Mouse (Mus musculus) retina, postnatal 1 day (tissue): ENCODE measurements around the gene Akap13.
"Not testable (repeated sequence)": the region's sequence is repeated elsewhere in the genome, so short reads cannot be mapped to it uniquely, and the experiment has no call there.

Experiments used
- DNase-seq: peaks from one replicate; pipeline ENCODE4 v3.0.0-alpha.2; 2012

Gene Akap13

GRCm38 (mm10) chr7:75608716-75609115 is 153.4 kb downstream of the Akap13 start:
- no peak for DNase-seq

- DNase-seq, result peak; percentile 9
Measured at GRCm38 (mm10) chr7:75609456-75610262, 154.3 kb downstream of the Akap13 start.

DNA sequence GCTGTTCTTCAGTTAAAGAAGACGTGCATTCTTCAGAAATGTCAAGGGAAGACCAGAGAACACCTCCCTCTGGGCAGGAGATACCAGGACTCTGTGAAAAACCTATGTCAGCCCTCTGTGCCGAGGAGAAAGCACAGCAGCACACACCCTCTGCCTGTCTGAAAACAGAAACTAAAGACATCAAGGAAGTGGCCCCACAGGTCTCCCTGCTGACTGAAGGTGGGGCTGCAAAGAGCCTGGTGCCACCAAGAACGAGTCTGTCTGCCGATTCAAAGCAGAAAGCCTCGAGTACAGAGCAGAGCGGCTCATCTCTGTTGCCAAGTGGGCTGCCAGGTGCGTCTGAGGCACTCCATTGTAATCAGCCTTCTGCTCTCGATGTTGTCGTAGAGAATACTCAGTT is 155.1 kb downstream of the Akap13 start:
- DNase-seq, result no peak

DNA sequence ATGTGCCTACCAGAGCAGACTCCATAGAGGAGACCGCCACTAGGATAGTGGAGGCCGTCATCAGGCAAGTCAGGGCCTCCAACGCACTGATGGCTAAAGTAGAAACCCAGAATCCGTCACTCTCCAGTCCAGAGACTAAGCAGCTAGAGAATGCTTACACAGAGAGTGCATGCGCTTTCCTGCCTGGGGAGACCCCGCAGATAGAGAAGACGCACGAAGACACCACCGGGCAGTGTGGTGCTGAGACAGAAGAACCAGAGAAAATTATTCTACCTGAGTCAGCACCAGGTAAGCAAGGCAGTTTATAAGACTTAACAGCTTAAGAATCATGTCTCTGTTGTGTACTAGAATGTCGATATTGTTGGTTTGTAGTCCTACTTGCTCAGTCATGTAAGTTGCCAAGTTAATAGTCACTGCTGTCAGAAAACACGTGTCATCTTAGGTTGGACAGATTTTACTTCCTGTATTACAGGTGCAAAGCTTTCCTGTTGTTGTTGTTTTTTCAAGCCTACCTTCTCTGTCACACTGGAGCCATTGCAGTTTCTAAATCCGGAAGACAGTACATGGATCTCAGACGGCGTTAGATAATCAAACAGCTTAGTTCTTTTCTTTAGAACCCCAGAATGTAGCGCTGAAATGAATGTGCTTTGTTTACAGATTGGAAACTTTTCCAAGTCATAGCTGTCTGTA is 156.1 kb downstream of the Akap13 start:
- no peak for DNase-seq

- no peak for DNase-seq
Measured at GRCm38 (mm10) chr7:75612000-75612682, 156.8 kb downstream of the Akap13 start.

- DNase-seq, result no peak
Measured at GRCm38 (mm10) chr7:75612683-75613053, 157.3 kb downstream of the Akap13 start.

DNA sequence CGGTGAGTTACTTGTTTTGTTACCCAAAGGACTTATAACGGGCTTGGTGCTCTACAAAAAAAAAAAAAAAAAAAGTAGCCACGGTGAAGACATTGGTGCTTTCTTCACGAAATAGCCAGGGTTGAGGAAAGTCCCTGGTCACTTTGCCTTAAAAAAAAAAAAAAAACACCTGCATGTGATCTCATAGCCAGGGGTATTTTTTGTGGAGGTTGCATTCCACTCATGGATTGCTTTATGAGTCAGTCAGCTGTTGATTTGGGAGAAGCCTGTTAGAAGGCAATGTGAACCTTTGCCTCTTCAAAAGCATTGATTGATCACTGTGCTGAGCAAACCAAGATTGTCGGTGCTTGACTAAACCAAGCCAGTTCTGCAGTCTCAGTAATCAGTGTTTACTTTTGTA is 157.9 kb downstream of the Akap13 start:
- no peak for DNase-seq

DNA sequence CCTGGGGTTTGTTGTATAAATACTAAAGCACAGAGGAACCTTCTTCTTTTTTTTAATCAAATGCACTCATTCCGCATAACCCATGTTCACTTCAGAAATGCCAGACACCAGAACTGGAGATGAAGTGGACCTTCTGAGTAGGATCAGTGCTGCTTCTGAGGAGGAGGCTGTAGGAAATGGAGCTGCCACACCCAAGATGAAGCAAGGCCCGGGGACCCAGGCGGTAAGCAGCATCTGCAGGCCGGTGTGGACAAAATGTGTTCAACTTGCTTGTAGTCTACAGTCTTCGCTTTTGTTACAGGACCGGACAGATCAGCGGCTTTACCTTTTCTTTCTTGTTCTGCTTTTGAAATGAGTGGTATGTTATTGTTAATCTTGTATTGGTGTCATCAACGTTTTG is 159.5 kb downstream of the Akap13 start:
- no peak for DNase-seq

DNA sequence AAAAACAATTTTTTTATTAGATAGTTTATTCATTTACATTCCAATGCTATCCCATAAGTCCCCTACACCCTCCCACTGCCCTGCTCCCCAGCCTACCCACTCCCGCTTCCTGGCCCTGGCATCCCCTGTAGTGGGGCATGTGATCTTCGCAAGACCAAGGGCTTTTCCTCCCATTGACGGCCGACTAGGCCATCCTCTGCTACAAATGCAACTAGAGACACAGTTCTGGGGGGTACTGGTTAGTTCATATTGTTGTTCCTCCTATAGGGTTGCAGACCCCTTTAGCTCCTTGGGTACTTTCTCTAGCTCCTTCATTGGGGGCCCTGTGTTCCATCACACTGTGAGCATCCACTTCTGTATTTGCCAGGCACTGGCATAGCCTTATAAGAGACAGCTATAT is 161.9 kb downstream of the Akap13 start:
- DNase-seq, result not testable (repeated sequence)

- DNase-seq, result no peak
Measured at GRCm38 (mm10) chr7:75618699-75619098, 163.4 kb downstream of the Akap13 start.

GRCm38 (mm10) chr7:75619875-75620274 is 164.5 kb downstream of the Akap13 start:
- DNase-seq, result no peak

DNA sequence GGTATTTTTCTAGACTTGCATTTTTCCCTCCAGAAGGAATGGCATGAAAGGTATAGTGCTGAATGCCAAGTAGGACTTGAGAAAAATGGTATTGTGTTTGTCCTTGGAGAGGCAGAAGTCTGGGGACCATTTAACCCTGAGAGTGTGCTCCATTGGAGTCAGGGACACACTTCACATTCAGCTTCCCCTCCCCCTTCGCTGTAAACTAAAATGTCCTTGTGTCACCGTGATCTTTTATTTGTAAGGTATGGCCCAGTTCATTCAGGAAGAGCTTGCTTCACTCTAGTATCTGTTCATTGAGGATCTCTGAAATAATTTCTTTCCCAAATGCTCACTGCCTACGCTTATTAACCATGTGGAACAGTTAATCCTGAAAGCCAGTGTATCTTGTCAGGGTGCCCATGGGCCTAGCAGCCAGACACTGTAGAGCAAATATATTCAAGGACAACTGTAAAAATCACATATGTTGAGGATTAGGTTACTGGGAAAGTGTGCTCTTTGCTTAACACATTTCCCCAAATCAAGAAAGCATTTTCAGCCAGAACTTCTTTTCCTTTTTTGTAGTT is 165.1 kb downstream of the Akap13 start:
- no peak for DNase-seq

DNA sequence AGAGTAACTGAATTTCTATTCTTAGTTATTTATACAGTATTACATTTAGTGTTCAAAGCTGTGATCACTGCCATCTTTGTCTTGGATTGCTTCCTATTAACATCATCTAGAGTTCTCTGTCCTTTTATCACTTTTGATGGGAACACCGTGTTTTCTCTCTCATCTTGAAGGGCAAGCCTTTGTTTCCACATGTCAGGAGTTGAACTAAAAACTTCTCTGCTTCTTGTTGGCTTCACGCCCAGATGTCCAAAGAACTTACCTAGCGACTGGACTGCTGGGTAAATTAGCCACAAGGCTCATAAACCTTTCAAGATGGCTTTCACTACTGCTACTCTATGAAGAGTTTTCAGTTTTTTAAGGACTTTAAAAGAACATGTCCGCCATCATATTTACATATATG is 165.6 kb downstream of the Akap13 start:
- DNase-seq, result no peak

GRCm38 (mm10) chr7:75627831-75628230 is 172.5 kb downstream of the Akap13 start:
- DNase-seq, result no peak

DNA sequence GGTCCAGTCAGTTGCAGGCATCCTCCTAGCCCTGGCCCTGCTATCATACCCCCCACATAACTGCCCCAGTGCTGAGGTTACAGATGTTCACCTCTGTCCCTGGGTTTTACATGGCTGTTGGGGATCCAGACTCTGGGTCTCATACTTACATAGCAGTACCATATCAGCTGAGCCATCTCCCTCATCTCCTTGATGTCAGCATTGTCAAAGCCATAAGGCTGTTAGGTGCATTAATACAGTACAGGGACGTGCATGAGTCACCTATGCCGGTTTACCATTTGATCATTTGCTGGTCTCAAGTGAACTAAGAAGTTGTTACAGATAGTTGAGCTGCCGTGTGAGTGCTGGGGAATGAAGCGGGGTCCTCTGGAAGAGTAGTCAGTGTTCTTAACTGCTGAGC is 174.3 kb downstream of the Akap13 start:
- DNase-seq, result no peak

DNA sequence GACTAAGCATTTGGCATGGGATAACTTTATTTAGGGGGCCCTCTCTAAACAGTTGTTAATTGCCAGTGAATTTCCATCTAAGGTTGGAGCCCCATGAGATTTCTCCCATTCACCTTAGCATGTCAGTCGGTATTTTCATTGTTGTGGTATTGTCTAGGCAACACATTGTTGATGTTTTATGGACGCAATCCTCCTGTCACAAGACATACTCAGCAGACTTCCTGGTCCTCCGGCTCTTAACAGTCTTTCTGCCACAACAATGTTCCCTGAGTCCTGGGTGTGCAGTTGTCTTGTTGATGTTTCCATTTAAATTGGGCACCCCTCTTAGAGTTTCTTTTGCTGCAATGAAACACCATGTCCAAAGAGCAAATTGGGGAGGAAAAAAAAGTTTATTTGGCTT is 177.6 kb downstream of the Akap13 start:
- no peak for DNase-seq

GRCm38 (mm10) chr7:75633393-75633792 is 178.1 kb downstream of the Akap13 start:
- DNase-seq, result no peak

DNA sequence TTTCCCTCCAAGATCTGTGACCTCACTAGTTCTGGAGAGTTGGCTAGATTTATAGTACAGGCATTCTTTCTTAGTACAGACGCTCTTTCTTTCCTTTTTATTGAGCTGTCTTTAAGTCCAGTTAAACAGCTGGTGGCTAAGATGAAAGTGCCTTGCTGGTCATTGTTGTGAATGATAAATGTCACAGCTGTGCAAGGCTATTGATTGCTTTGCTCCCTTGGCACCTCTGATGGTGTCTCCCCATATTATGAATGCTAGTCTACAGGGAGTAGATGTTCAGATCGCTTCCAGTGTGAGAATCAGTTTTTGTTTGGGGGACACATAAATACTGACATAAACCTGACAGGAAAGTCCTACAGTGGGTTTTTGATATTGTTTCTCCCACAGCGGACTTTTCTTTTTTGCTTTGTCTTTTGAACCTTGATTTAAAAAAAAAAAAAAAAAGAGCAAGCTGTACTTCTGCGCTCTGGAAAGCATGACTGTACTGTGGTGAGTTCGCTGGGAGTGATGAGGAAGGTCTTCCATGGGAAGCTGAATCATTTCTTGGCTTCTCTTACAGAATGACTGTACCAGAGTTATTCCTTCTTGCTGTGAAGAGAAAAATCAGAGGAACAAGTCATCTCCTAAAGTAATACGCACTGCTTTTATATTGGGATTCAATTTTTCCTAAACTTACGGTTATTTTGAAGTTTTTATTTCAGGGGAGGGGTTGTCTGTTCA is 178.6 kb downstream of the Akap13 start:
- no peak for DNase-seq

GRCm38 (mm10) chr7:75638769-75639168 is 183.4 kb downstream of the Akap13 start:
- no peak for DNase-seq

- DNase-seq, result peak; percentile 74
Measured at GRCm38 (mm10) chr7:75639541-75639940, 184.2 kb downstream of the Akap13 start.

GRCm38 (mm10) chr7:75640074-75640473 is 184.7 kb downstream of the Akap13 start:
- DNase-seq, result no peak

- DNase-seq, result peak; percentile 72
Measured at GRCm38 (mm10) chr7:75640671-75641070, 185.3 kb downstream of the Akap13 start.
